Mouse (Mus musculus) myocyte (in vitro differentiated cells): ENCODE data around the gene Smagp. TPM values are rescaled to one million over a fixed set of nuclear protein-coding genes. Genes with fewer than 3 reads are reported as not detected.
"Not testable (repeated sequence)": the region's sequence is repeated elsewhere in the genome, so short reads cannot be mapped to it uniquely, and the experiment has no call there.

Experiments
- H3K27me3 ChIP-seq: one replicate; pipeline ENCODE4 v1.6.1; 2011; ENCODE audit not compliant: control insufficient read depth, insufficient read depth, insufficient read length
- H3K36me3 ChIP-seq: one replicate; pipeline ENCODE4 v1.6.1; 2011; ENCODE audit not compliant: control insufficient read depth, insufficient read depth
- H3K4me2 ChIP-seq: one replicate; pipeline ENCODE4 v1.6.1; 2011; ENCODE audit warnings: low read depth, control low read depth
- H3K4me3 ChIP-seq: one replicate; pipeline ENCODE4 v1.5.1; 2011; ENCODE audit warnings: mild to moderate bottlenecking, control low read depth, moderate library complexity
- H3K79me2 ChIP-seq: one replicate; pipeline ENCODE4 v1.6.1; 2011; ENCODE audit not compliant: control insufficient read depth, insufficient read depth
- H3ac ChIP-seq: one replicate; pipeline ENCODE4 v1.6.1; 2011; ENCODE audit not compliant: control insufficient read depth, insufficient read length
- CEBPB ChIP-seq: IDR thresholded peaks from 2 replicates; pipeline ENCODE4 v1.6.1; 2011; ENCODE audit warnings: mild to moderate bottlenecking, moderate library complexity; ENCODE audit not compliant: poor library complexity, insufficient read depth, severe bottlenecking
- E2F4 ChIP-seq: IDR thresholded peaks from one replicate; pipeline ENCODE4 v1.6.1; 2011; ENCODE audit warnings: mild to moderate bottlenecking, control low read depth, moderate library complexity; ENCODE audit not compliant: insufficient read depth
- MAX ChIP-seq: IDR thresholded peaks from one replicate; pipeline ENCODE4 v1.6.1; 2011; ENCODE audit warnings: low read depth, mild to moderate bottlenecking, control low read depth
- MYOD1 ChIP-seq, 3 experiments: IDR thresholded peaks; one replicate each; pipeline ENCODE4 v1.6.1; 2011; ENCODE audit warnings: control low read depth in 2 of 3, low read depth in 2 of 3, mild to moderate bottlenecking in 2 of 3, moderate library complexity in 1 of 3; ENCODE audit not compliant: insufficient read length in 2 of 3, control insufficient read depth in 1 of 3
- MYOG ChIP-seq, 3 experiments: IDR thresholded peaks; one replicate each; pipeline ENCODE4 v1.6.1; 2011; ENCODE audit warnings: control low read depth in 2 of 3, low read depth in 2 of 3, mild to moderate bottlenecking in 2 of 3; ENCODE audit not compliant: insufficient read length in 2 of 3, control insufficient read depth in 1 of 3, insufficient read depth in 1 of 3
- POLR2A ChIP-seq: IDR thresholded peaks from one replicate; pipeline ENCODE4 v1.6.1; 2011; ENCODE audit warnings: low read depth, mild to moderate bottlenecking, control low read depth, moderate library complexity; ENCODE audit not compliant: insufficient read length
- POLR2AphosphoS2 ChIP-seq: IDR thresholded peaks from one replicate; pipeline ENCODE4 v1.6.1; 2011; ENCODE audit warnings: low read depth, control low read depth; ENCODE audit not compliant: insufficient read length
- REST ChIP-seq: IDR thresholded peaks from one replicate; pipeline ENCODE4 v1.6.1; 2011; ENCODE audit warnings: mild to moderate bottlenecking, control low read depth, moderate library complexity; ENCODE audit not compliant: insufficient read depth, insufficient read length
- SRF ChIP-seq: IDR thresholded peaks from one replicate; pipeline ENCODE4 v1.6.1; 2011; ENCODE audit warnings: low read depth; ENCODE audit not compliant: control insufficient read depth, insufficient read length
- TCF12 ChIP-seq: IDR thresholded peaks from one replicate; pipeline ENCODE4 v1.6.1; 2011; ENCODE audit warnings: mild to moderate bottlenecking, control low read depth; ENCODE audit not compliant: poor library complexity, insufficient read depth, severe bottlenecking
- TCF3 ChIP-seq: IDR thresholded peaks from one replicate; pipeline ENCODE4 v1.6.1; 2011; ENCODE audit warnings: low read depth, control low read depth; ENCODE audit not compliant: insufficient read length
- USF1 ChIP-seq: IDR thresholded peaks from one replicate; pipeline ENCODE4 v1.6.1; 2011; ENCODE audit warnings: low read depth, mild to moderate bottlenecking, control low read depth, moderate library complexity
- polyA plus RNA-seq: library from polyadenylated mRNA; unstranded; fragments of >200 nt; fragmentation: generic; extraction: Trizol; gene quantifications from one replicate; pipeline ENCODE4 v1.2.1, GENCODE M21; 2012; ENCODE audit warnings: missing spikeins

The Smagp gene
- polyA plus RNA-seq, 1 experiment: 2.0 TPM

DNA sequence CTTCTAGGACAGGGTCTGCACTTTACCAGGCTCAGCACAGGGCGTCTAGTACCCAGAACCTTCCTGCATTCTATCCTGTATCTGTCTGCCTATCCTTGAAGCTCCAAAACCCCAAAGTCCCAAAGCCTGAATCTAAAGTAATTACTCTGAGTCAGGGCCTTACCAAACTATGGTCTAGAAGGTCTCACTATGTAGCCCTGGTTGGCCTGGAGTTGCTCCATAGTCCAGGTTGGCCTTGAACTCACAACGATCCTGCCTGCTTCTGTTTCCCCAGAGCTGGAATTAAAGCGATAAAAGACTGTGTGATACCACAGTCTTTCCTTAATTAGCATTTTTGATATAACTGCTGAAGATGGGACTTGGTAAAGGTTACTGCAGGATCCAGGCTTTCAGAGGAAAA lies 12.3 kb downstream of the Smagp start:
- H3ac ChIP-seq: no peak overlapping the region
- H3K36me3 ChIP-seq: peaks cover 9% of the 10 kb centered on the region
- H3K27me3 ChIP-seq: no peaks in the 10 kb centered on the region
- TF ChIP-seq E2F4: no peak
- TF ChIP-seq TCF3: no peak
- no peak overlapping the region for H3K4me2 ChIP-seq
- H3K79me2 ChIP-seq: no peaks in the 10 kb centered on the region
- H3K4me3 ChIP-seq: no peak overlapping the region

DNA sequence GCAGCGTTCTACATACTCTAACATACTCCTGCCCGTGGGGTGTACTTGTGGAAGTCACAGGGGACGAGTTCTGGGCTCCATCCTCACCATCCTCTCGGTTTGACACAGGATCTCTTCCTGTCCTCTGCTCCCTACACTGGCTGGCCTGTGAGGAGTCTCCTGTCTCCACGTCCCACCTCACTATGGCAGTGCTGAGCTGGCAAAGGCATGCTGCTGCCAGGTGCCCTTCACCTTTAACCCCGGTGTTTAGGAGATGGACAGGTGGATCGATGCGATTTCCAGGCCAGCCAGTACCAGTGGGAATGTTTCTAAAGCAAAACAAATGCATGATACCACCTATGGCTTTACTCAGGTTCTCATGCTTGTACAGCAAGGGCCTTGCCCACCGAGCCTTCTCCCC lies 13.0 kb downstream of the Smagp start:
- Histone ChIP-seq H3K36me3 (peaks cover 16% of the 10 kb centered on the region), H3K4me2 (no peak overlapping the region), H3K4me3 (no peak overlapping the region), H3ac (no peak overlapping the region), H3K79me2 (no peaks in the 10 kb centered on the region), H3K27me3 (no peaks in the 10 kb centered on the region)
- no peak for TF ChIP-seq USF1
- TF ChIP-seq TCF3: no peak
- TF ChIP-seq MYOG (IDR thresholded peaks at IDR 0.05; ENCODE audit: control insufficient read depth in 1 of 3, insufficient read depth in 1 of 3, insufficient read length in 2 of 3, low read depth in 2 of 3): no peak
- TF ChIP-seq CEBPB: no peak
- no peak for TF ChIP-seq MYOD1 (IDR thresholded peaks at IDR 0.05; ENCODE audit: control insufficient read depth in 1 of 3, insufficient read length in 2 of 3, low read depth in 2 of 3)
- no peak for TF ChIP-seq MAX
- TF ChIP-seq POLR2AphosphoS2: no peak
- TF ChIP-seq POLR2A: no peak

DNA sequence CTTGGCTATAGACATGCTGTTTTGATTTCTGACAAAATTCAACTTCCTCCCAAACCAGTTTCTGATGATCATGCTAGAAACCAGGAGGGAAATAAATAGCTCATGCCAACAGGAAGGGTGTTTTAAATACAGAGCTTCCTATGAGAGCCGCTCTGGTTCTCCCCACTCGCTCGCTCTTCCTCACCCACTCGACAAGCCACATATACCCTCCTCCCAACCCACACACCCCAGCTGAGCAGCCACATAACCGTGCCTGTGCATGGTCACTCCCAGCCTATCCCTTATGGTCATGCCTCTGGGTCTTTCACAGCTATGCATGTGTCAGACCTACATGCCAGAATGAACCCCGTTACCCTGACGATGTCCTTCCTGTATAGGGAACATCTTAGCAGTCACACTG lies 14.6 kb downstream of the Smagp start:
- TF ChIP-seq MYOG (IDR thresholded peaks at IDR 0.05; ENCODE audit: control insufficient read depth in 1 of 3, insufficient read depth in 1 of 3, insufficient read length in 2 of 3, low read depth in 2 of 3) (no peak), TCF3 (no peak), E2F4 (no peak), MAX (no peak), SRF (no peak), POLR2A (no peak), POLR2AphosphoS2 (no peak), TCF12 (no peak), CEBPB (no peak), REST (no peak), MYOD1 (IDR thresholded peaks at IDR 0.05; ENCODE audit: control insufficient read depth in 1 of 3, insufficient read length in 2 of 3, low read depth in 2 of 3) (no peak), USF1 (no peak)
- Histone ChIP-seq H3K27me3 (no peaks in the 10 kb centered on the region), H3K79me2 (peaks cover 6% of the 10 kb centered on the region), H3K4me3 (no peak overlapping the region), H3K4me2 (no peak overlapping the region), H3K36me3 (peaks cover 32% of the 10 kb centered on the region), H3ac (no peak overlapping the region)

DNA sequence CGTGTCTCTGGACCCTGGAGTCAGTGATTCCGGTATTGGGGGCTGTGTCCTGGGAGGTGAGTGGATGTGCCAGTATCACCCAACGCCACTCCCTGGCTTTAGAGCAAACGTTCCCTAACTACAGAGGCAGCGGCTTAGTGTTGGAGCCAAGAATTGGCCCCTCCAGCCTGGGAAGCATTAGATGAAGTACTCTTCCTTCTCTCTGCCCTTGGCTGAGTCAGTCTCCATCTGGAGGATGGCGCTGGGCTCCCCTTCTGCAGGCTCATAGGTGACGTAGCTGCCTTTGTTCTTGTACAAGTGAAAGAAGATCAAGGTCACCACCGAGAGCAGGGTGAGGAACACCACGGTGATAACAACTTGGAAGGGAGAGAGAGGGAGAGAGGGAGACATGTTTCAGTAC lies 15.1 kb downstream of the Smagp start:
- peaks cover 11% of the 10 kb centered on the region for H3K79me2 ChIP-seq
- H3K4me3 ChIP-seq, H3K4me2 ChIP-seq, H3K27me3 ChIP-seq, H3ac ChIP-seq: not testable (repeated sequence)
- peaks cover 32% of the 10 kb centered on the region for H3K36me3 ChIP-seq

DNA sequence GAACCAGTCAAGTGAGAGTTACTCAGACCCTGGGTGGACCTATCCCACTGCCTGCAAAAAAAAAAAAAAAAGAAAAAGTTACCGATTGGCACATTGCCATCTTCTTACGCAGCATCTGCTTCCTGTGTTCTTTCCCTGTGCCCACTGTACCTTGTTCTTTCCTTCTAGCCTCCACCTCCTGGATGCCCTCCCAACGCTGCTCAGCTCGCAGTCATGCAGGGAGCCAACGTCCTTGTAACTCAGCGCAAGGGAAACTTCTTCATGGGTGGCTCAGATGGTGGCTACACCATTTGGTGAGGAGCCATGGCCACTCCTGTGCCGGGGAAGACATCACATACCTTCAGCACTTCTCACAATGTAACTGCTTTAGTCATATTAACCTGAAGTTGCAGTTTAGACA lies 17.5 kb downstream of the Smagp start:
- no peak overlapping the region for H3K4me3 ChIP-seq
- H3K36me3 ChIP-seq: peaks cover 32% of the 10 kb centered on the region
- TF ChIP-seq SRF (no peak), REST (no peak), CEBPB (no peak), POLR2A (no peak), E2F4 (no peak), USF1 (no peak), POLR2AphosphoS2 (no peak), TCF12 (no peak), MYOG (IDR thresholded peaks at IDR 0.05; ENCODE audit: control insufficient read depth in 1 of 3, insufficient read depth in 1 of 3, insufficient read length in 2 of 3, low read depth in 2 of 3) (no peak), MYOD1 (IDR thresholded peaks at IDR 0.05; ENCODE audit: control insufficient read depth in 1 of 3, insufficient read length in 2 of 3, low read depth in 2 of 3) (no peak), TCF3 (no peak)
- H3ac ChIP-seq: no peak overlapping the region
- peaks cover 19% of the 10 kb centered on the region for H3K79me2 ChIP-seq
- H3K4me2 ChIP-seq: no peak overlapping the region
- no peaks in the 10 kb centered on the region for H3K27me3 ChIP-seq
